Mouse (Mus musculus): ENCODE measurements at regions not wholly inside any gene's neighbourhood (a gene's known extent, or its start where the extent isn't known, plus 50 kb on each side); places are given as distances from the start of the nearest gene placed in this dataset.

- TF ChIP-seq EP300 (optimal IDR thresholded peaks at IDR 0.05) (no peak), CTCF (IDR thresholded peaks at IDR 0.05; ENCODE audit: low read depth) (no peak)
Measured at GRCm38 (mm10) chr11:21019829-21020228, 71.3 kb upstream of the Peli1 start.
